Mouse (Mus musculus) mature B cell (primary cell): ENCODE measurements around the gene Irf3.
"Not testable (repeated sequence)": the region's sequence is repeated elsewhere in the genome, so short reads cannot be mapped to it uniquely, and the experiment has no call there.

ENCODE experiments used
- in situ Hi-C: fragments of 300-500 bp; cut with MboI; formaldehyde crosslinking; loops from 2 replicates; pipeline ENCODE4 v1.14.3; 2019

Irf3 gene

DNA sequence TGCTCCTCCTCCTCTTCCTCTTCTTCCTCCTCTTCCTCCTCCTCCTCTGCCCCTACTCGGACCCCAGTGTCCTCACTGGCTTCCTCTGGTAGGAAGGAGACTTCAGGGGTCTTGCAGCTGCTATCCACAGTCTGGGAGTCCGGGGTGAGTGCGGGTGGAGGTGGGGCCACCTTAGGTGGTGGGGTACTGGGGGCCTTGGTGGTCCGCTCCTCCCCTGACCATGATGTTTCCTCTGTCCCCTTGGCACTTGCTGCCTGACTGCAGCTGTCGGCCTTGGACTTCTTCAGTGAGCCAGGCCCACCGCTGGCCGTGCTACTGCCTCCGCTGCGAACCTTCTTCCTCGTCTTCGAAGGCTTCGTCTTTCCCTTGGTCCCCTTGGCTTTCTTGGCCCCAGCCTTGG is 9.1 kb downstream of the Irf3 start:
- in situ Hi-C loops: no loop called here

DNA sequence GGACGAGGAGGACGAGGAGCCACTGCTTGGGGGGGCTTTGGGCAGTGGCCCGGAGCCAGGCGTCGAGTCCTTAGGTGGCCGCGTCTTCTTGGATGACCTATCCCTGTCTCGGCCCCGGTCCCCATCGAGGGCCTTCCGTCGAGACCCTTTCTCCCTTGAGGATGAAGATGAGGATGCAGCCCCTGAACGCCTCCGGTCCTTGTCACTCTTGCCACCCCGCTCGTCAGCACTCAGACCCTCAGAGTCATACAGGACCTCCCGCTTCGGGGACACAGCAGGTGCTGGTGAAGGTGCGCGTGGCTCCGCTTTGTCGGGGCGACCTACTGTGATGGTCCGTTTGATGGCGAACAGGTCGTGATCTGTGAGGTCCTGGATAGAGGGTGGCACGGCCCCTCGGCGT is 9.7 kb downstream of the Irf3 start:
- in situ Hi-C loops: no loop called here

DNA sequence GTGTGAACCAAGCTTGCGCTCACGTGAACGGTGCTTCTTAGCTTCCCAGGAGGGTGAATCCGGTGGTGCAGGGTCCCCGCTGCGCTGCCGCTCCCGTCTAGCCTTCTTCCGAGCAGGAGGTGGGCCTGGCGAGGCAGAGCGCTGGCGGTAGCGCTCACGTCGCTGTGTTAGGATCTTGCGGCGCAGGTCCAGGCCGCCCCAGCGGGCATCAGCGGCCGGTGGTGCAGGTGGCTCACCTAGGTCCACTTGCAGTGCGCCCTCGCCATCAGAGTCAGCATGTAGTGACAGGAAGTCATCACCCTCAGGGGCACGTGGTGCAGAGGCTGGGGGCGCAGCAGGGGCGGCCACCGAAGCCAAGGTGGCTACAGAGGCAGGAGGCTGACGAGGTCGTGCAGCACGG is 10.4 kb downstream of the Irf3 start:
- in situ Hi-C loops: no loop called here

DNA sequence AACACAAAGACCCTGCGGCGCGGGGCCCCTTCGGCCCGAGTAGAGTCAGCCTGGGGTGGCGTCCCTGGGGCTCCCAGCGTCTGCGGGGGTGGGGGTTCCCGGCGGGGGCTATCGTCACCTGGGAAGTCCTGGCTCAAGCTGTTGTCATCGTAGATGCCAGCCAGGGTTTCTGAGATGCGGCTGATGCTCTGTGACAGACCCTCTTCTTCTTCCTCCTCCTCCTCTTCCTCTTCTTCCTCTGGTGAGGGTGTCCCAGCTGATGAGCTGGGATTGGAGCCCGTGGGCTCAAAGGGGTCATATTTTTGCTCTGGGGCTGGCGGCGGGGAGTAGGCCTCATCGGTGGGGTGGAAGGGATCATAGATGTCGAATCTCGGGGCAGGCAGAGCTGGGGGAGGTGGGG is 11.0 kb downstream of the Irf3 start:
- in situ Hi-C loops: no loop called here

DNA sequence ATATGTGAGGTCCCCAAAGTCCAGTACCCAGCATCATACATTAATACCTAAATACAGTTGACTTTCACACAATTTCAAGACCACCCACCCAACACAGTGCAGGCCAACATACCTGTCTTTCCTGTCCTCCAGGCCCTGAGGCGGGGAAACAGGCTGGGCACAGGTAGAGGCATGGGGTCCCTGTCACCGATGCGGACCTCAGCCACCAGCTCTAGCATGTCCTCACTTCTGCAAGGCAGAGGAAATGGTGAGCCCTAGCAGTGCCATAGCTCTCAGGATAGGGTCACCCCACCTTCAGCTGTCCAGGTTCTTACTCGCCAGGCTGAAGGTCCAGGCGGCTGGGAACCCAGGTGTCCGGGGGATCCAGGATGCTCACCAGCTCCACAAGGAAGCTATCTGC is 14.6 kb downstream of the Irf3 start:
- in situ Hi-C loops: no loop called here

DNA sequence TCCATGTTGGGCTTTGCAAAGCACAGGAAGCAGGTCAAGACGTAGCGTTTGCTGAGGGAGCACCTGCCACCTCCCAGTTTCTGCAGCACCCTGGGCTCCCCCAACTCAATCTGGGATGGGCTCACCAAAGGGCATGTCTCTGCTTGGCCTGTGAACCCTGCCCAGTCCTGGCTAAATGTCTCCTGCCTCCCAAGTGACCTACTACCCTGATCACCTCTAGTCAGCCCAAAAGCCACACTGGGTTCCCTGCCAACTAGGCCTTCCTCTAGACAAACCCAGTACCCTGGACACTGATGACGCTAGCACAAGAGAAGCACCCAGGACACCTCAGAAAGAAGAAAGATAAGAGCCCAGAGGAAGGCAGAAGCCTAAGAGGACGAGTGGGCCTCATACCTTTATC is 15.4 kb downstream of the Irf3 start:
- in situ Hi-C loops: no loop called here

DNA sequence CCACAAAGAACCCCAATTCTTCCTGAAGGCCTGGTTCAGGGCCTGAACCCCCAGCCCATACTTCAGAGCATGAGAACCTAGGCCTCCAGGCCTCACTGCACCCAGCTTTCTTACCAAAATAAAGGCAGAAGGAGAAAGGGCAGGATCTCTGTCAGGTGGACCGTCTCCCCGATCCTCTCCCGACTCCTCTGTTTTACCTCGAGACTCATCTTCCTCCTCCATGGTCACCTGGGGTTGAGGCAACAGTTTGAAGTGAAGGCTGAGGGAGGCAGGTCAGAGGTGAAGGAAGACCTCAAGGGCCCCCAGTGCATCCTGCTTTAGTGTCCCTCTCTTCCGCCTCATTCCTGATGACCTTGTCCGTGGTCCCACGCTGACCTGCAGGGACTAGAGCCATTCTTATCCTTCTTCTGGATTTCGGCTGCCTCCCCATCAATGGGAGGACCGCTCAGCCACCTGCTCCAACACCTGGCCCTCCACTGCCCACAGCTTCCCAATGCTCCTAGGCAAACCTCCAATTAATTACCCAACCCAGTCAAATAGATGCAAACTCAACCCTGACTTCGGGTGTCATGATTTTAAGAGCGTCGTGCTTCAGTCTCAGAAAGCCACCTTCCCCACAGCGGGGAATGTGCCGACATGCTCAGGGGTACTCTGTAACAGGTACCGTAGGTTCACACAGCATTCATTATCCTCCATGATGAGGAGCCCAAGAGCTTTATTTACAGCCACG is 16.1 kb downstream of the Irf3 start:
- in situ Hi-C loops: no loop called here

DNA sequence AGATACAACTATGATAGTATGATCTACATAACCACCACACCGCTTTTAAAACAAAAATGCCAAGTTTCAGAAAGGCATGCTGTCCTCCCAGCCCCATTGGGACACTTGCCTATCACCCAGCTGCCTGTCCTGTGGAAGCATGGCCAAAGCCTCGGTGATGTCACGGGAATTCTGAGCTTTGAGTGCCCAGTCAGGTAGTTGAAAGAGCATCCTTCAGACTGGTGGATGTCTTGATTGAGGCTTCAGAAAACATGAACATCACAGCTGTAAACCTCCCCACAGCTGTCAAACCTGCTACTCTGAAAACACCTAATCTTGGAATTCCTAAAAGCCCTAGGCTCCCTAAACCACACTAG is 16.6 kb downstream of the Irf3 start:
- in situ Hi-C loops: no loop called here

DNA sequence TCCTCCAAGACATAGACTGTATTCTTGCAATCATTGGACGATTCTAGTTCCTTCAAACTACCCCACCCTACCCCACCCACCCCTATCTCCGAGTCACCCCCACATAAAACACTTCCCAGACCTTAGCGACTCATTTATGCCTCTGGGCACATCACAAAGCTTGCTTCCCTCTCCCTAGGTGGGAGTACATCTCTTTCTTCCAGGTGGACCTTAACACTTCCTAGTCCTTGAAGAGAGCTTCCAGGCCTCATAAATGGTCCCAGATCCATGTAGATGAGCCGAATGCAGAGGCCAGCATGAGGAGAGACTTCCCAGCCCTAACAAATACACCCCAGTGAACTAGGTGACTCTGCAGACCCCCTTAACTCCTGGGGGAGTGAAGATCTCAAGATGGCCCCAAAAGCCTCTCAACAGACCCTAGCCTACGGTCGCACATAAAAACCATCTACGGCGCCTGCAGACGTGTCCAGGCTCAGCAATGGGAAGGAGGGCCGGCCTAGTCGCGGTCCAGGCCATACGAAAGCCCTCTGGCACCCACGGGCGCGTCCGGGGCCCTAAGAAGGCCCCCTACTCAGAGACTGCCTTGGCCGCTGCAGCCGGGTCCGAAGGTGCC is 18.0 kb downstream of the Irf3 start:
- in situ Hi-C loops: no loop called here

DNA sequence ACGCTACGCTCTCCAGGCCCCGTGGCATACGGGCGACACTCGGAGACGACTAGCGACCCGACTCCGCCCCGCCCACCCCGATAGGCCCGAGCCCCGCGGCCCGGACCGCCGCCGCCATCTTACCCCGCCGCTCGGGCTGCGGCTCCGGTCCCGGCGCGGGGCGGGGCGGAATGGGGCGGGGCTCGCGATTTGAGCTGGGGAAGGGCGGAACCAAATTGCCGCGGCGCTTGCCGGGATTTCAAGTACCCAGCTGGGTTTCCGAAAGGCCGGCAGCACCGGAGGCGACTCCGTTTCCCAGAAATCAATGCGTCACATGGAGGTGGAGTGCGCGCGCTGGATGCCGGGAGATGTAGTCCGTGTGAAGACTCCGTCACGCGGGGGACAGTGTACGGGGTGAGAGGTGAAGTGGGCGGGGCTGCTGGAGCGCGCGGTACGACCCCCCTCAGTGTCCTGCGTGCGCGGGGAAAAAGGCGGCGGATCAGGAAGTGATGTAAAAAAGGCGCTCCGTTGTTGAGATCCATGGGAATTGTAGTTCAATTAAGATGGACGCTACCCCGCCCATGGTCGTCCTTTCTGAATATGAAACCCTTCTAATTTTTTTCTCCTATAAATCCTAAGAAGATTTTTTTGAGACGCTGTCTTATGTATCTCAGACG is 18.6 kb downstream of the Irf3 start, which contains the start of gene Scaf1:
TSS of gene Scaf1 (minus strand) at position 407 of the 656 bp plus-strand sequence.
- in situ Hi-C loops: no loop called here

DNA sequence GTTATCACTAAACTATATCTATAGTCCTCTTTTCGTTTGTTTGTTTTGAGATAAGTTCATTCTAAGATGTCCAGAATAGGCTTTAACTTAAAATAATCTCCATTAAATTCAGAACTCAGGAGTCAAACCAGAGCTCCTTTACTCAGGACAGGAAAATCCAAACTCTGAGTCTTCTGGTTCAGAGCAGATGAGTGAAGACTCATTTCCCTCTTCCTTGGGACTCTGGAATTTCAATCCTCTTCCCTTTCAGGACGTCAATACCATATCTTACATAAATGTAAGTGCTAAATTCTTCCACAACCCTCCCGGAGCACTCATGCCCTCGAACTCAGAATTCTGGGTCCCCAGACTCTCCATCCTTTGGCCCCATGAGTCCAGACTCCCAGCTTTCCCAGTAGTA is 19.3 kb downstream of the Irf3 start:
- in situ Hi-C loops: no loop called here

DNA sequence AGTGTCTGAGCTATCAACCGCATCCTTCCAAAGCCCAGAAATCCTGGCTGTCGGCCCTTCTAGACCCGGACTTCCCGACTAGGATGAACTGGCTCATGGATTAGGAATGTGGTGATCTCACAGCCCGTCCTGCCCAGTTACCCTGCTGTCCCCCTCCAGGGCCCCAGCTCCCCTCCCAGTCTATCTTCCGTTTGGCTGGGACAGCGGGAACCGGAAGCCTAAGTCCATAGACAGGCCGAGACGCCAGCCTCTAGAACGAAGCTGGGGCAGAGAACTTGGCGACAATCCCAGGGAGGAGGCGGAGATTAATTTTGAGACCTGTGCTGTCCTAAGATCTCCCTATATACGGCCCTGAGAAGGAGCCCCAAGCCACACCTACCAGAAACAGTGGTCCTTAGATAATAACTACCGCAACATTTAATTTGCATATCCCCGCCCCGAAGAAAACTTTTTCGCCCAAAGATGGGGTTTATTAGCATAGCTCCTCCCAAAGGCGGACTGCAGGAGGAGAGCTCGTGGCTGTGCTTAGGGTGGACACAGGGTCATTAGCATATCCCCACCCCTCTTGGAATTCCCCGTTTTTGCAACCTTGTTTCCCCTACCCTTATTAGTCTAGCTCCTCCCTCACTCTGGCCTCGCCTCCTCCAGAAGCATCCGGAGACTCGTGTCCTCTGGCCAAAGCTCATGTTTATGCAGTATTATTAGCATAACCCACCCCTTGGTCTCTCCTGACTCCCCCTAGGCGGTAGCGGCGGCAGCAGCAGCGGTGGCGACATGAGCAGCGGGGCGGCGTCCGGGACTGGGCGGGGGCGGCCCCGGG is 20.0 kb downstream of the Irf3 start, which contains the start of gene Rras:
TSS of gene Rras (plus strand) at position 720 of the 820 bp plus-strand sequence.
- in situ Hi-C loops: no loop called here

DNA sequence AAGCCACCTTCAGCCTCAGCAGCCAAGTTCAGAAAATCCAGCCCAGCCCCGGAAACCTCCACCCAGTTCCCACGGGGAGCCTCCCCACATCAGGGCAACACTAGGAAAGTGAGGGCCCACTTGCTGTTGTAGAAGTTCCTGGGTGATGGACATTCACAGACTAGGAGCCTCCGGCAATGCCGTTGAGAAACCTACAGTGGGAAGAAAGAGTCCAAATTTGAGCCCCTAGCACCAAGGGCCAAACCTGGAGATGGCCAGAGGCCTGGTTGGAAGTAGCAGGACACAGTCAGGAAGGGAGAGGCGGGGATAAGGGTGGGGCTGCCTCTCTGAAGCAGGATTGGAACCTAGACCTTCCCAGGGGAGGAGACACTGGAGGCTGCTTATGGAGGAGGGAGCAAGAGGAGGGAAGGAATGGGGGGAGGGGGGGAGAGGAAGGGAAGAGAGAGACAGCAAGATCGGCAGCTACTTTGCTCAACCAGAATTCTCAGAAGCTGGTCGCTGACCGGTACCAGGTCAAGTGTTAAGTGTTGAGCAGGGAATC is 21.7 kb downstream of the Irf3 start:
- in situ Hi-C loops: no loop called here

DNA sequence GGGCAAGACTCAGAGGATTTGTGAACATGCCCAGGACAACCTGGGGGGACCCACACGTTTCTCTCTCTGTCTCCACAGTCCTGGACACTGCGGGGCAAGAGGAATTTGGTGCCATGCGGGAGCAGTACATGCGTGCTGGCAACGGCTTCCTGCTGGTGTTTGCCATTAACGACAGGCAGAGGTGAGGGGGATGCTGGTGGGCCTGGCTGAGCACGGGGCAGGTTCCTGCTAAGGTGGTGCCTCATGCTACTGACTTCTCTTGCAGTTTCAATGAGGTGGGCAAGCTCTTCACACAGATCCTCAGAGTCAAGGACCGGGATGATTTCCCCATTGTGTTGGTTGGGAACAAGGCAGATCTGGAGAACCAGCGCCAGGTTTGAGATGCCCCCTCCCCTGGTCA is 22.8 kb downstream of the Irf3 start:
- in situ Hi-C loops: no loop called here

DNA sequence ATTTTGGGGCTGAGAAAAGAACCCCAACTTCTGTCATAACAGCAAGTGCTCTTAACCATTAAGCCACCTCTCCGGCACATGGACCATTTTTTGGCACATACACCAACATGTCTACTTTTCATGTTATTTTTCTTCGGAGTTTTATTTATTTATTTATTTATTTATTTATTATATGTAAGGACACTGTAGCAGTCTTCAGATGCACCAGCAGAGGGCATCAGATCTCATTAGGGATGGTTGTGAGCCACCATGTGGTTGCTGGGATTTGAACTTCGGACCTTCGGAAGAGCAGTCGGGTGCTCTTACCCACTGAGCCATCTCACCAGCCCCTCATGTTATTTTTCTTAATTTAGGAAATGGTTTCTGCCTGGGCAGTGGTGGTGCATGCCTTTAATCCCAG is 26.3 kb downstream of the Irf3 start:
- in situ Hi-C loops: not testable (repeated sequence)

DNA sequence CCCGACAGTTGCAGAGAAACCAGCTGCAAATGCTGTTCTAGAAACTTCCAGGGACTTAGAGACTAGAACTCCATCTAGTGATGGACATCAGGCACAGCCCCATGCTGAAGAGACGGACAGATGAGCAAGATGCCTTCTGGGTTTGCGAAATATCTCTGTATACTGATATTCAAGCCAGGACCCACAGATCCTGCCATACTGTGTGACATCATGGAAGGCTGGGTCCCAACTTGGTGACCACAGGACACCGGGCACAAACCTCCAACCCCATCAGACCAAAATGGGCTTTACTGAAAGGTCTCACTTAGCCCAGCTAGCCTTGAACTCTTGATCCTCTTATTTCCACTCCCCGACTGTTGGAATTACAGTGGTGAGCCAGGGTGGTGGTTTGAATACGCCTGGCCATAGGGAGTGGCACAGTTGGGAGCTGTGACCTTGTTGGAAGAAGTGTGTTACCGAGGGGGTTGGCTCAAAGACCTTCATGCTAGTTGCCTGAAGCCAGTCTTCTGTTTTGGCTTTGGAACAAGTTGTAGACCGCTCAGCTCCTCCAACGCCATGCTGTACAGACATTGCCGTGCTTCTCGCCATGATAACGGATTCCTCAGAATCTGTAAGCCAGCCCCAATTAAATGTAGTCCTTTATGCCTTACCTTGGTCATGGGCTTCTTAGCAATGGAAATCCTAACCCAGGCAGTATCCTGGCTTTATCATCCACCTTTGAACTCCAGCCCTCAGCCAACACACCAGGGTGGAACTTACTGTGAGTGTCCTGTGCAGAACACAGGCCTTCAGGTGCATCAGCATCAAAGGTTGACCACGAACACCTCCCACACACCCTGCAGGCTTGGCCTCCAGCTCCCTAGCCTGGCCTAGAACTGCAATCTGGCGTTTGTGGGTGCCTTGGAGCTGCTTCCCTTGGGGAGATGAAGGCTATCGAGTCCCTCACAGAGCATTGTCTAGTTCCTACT is 27.1 kb downstream of the Irf3 start:
- in situ Hi-C loops: no loop called here

DNA sequence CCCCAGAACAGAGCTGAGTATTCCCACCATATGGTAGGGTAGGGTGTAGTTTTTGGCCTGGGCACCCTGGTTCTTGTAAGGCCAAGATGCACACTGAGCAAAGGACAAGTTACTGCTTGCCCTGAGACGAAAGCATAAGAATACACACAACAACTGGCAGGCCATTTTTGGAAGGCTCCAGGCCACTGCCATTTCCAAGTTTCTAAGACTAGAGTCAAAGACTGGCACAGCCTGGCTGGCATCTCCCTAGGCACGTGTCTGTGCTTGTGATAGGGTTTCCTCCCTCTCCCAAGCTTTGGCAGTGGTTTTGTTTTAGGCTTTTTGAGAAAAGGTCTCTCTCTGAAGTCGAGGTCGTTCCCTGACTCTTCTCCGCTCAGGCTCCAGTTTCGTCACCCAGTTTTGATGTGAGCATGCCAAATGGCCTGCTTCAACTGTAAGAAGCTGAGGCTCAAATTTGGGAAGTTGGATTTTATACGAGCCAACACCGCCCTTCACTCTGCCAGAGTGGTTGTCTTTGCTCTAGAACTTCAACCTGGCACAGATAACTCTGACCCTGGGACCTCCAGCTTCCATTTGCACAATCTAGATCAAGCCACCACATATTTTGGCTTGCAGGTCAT is 28.3 kb downstream of the Irf3 start:
- in situ Hi-C loops: no loop called here

DNA sequence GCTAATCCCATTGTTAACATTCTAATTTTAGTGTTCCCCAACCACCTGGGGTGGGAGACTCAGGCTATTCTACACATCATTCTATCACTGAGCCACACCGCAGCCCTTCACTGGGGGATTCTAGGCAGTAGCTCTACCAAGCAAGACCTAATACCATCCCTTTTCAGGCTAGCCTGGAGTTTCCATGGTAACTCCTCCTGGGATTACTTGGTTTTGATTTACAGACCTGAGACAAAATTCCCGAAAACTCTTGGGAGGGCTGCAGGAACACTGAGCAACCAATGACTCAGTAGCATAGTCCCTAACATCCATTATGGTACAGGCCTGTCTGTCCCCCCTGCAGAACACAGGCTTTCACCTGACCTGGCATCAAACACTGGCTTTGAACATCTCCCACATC is 28.8 kb downstream of the Irf3 start:
- in situ Hi-C loops: no loop called here

DNA sequence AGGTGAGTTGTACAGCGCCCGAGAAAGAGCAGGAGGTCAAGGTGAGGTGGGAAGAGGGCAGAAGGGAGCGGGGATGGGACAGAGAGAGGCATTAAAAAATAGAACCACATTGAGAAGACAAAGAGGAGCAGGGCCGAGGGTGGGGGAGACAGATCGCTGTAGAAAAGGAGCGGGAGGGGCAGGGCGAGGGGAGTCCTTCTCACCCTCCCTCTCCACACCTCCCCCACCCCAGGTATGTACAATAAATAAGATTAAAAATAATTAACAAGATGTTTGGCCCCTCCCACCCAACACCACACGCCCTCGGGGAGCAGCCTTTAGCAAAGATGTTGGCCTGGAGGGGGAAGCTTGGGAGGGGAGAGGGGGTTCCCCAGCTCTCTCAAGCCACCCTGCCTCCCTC is 30.3 kb downstream of the Irf3 start:
- in situ Hi-C loops: no loop called here

DNA sequence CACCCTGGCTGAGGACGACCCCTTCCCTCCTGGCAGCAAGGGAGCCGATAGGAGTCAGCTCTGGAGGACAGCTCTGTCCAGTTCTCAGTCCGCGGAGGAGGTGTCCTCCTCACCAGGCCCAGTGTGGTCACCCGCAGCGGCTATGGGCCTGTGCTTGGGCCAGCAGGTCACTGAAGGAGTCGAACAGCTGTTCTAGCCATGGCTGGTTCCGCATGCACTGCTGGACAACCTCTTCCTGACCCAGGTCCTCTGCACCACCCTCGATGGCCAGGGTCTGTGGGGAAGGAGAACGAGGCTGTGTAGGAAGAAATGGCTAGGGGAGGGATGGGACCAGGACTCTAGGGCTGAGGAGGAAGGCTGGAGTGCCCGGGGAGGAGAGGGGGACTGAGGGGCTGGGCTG is 30.9 kb downstream of the Irf3 start:
- in situ Hi-C loops: no loop called here

DNA sequence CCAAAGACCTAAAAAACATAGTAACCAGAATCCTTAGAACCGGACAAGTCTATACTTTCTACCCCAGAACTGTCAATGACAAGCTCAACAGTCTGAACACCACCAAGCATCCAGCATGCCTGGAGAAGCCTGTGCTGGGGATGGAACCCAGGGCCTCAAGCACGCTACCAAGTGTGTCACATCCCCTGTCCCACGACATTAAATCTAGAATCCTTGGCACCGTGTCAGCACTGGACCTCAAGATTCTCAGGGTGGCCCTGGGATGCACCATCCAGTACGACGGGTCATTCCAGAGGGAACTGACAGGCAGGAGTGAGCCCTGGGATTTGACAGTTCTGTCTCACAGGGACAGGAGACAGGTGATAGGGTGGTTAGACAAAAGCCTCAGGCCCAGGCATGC is 32.5 kb downstream of the Irf3 start:
- in situ Hi-C loops: no loop called here
